Mouse (Mus musculus) G1E (cell line): ENCODE results near the gene Fam47e. TPM values are rescaled to one million over a fixed set of nuclear protein-coding genes. Genes with fewer than 3 reads are reported as not detected.
A peak's percentile ranks its signal among the peaks of the same experiment; 100 is the strongest.
"Not testable (repeated sequence)": the region's sequence is repeated elsewhere in the genome, so short reads cannot be mapped to it uniquely, and the experiment has no call there.

Experiments
- ATAC-seq: 2 replicates; pipeline ENCODE4 v1.8.0; 2016; ENCODE audit warnings: mild to moderate bottlenecking; ENCODE audit not compliant: insufficient number of reproducible peaks, poor library complexity, low FRiP score, severe bottlenecking; ENCODE audit errors: extremely low read depth
- DNase-seq: peaks from one replicate; pipeline ENCODE4 v3.0.0; 2012; ENCODE audit warnings: low spot score
- H3K27me3 ChIP-seq: 2 replicates; pipeline ENCODE4 v1.6.1; 2012; ENCODE audit warnings: mild to moderate bottlenecking, low read length, inconsistent platforms; ENCODE audit not compliant: insufficient read depth
- H3K36me3 ChIP-seq: replicated peaks from 2 replicates; pipeline ENCODE3; 2012; ENCODE audit warnings: mild to moderate bottlenecking, inconsistent platforms
- H3K4me1 ChIP-seq: 2 replicates; pipeline ENCODE4 v1.6.1; 2012; ENCODE audit warnings: low read depth, low read length, inconsistent platforms, mixed read lengths; ENCODE audit not compliant: insufficient read depth
- H3K4me3 ChIP-seq: 2 replicates; pipeline ENCODE4 v1.5.1; 2012; ENCODE audit warnings: low read depth, mild to moderate bottlenecking, inconsistent platforms, low read length, moderate library complexity, mixed read lengths
- H3K9me3 ChIP-seq: replicated peaks from 2 replicates; pipeline ENCODE4 v1.6.1; 2012; ENCODE audit warnings: inconsistent platforms
- CTCF ChIP-seq: IDR thresholded peaks from 2 replicates; pipeline ENCODE4 v1.5.1; 2012; ENCODE audit warnings: low read depth, low read length, inconsistent platforms, mixed read lengths
- GATA1 ChIP-seq: IDR thresholded peaks from 2 replicates; pipeline ENCODE4 v1.6.1; 2012; ENCODE audit warnings: borderline replicate concordance, low read length, inconsistent platforms, mixed read lengths
- GATA2 ChIP-seq: IDR thresholded peaks from 2 replicates; pipeline ENCODE4 v1.6.1; 2012; ENCODE audit warnings: low read depth, low read length, inconsistent platforms, borderline replicate concordance
- POLR2AphosphoS5 ChIP-seq: IDR thresholded peaks from 2 replicates; pipeline ENCODE4 v1.6.1; 2012; ENCODE audit warnings: low read depth, low read length, inconsistent platforms; ENCODE audit not compliant: insufficient replicate concordance
- TAL1 ChIP-seq: conservative IDR thresholded peaks from 2 replicates; pipeline ENCODE4 v1.6.1; 2012; ENCODE audit warnings: low read depth, low read length, inconsistent platforms, mixed read lengths
- polyA plus RNA-seq: library from polyadenylated mRNA; stranded (reverse); fragments of >175 nt; gene quantifications from 2 replicates; pipeline ENCODE4 v1.2.3, GENCODE M21; 2012
- total RNA-seq, 2 experiments: library from RNA; stranded (forward) in 1 of 2; stranded (reverse) in 1 of 2; fragments of 200-1000 nt in 1 of 2; fragments of >200 nt in 1 of 2; fragmentation: Nextera tagmentation in 1 of 2; gene quantifications; 2 replicates each; pipeline ENCODE4 v1.2.3; 2014 to 2017

The Fam47e gene
- total RNA-seq (2014; fragmentation: Nextera tagmentation) (not detected in 2 replicates), total RNA-seq (2017) (0.22 TPM in 1 of 2 replicates, not detected in the other), polyA plus RNA-seq (not detected in 2 replicates)

GRCm38 (mm10) chr5:92554891-92555511 is at the start of gene Fam47e:
Gene Fam47e, plus strand, starts transcription at chr5:92555069.
- TF ChIP-seq POLR2AphosphoS5 (no peak), GATA1 (no peak), CTCF (no peak), GATA2 (no peak), TAL1 (no peak)
- H3K36me3 ChIP-seq, result no peaks in the 10 kb centered on the region
- H3K4me1 ChIP-seq, result no peaks in the 10 kb centered on the region
- 0 out of 2 replicates have a peak, but pooled peaks cover 3% of the 10 kb centered on the region for H3K27me3 ChIP-seq
- no peak within 1 kb of the TSS for H3K4me3 ChIP-seq
- ATAC-seq (no peak), DNase-seq (no peak)
- H3K9me3 ChIP-seq, result no peaks in the 10 kb centered on the region

GRCm38 (mm10) chr5:92505402-92505865 is 49.4 kb upstream of the Fam47e start:
- no peak for TF ChIP-seq CTCF
- TF ChIP-seq TAL1, result no peak
- no peak for TF ChIP-seq GATA1
- TF ChIP-seq GATA2, result no peak
- TF ChIP-seq POLR2AphosphoS5, result no peak
- Histone ChIP-seq H3K4me3 (peak overlapping the region; percentile 97), H3K4me1 (peaks cover 62% of the 10 kb centered on the region), H3K9me3 (no peaks in the 10 kb centered on the region), H3K36me3 (peaks cover 28% of the 10 kb centered on the region), H3K27me3 (no peaks in the 10 kb centered on the region)
- ATAC-seq (peak; percentile 78), DNase-seq (peak; percentile 80)

GRCm38 (mm10) chr5:92506301-92506729 is 48.6 kb upstream of the Fam47e start:
- ATAC-seq (peak; percentile 35), DNase-seq (peak; percentile 39)
- peaks cover 56% of the 10 kb centered on the region for H3K4me1 ChIP-seq
- H3K36me3 ChIP-seq, result peaks cover 20% of the 10 kb centered on the region
- H3K4me3 ChIP-seq, result peak overlapping the region; percentile 97
- no peak for TF ChIP-seq GATA1
- no peaks in the 10 kb centered on the region for H3K9me3 ChIP-seq
- H3K27me3 ChIP-seq, result no peaks in the 10 kb centered on the region

- Histone ChIP-seq H3K4me1 (peaks cover 55% of the 10 kb centered on the region), H3K27me3 (no peaks in the 10 kb centered on the region), H3K9me3 (no peaks in the 10 kb centered on the region), H3K4me3 (peak within 1 kb of the TSS; percentile 97), H3K36me3 (peaks cover 18% of the 10 kb centered on the region)
- no peak for TF ChIP-seq POLR2AphosphoS5
- TF ChIP-seq CTCF, result no peak
- no peak for DNase-seq
- ATAC-seq, result no peak
Measured at GRCm38 (mm10) chr5:92506733-92507132, 48.1 kb upstream of the Fam47e start, which contains the start of gene Scarb2. Gene Scarb2, minus strand, starts transcription at chr5:92506833.

- H3K4me1 ChIP-seq, result peaks cover 34% of the 10 kb centered on the region
- TF ChIP-seq CTCF (no peak), TAL1 (no peak)
- H3K9me3 ChIP-seq, result no peaks in the 10 kb centered on the region
- H3K36me3 ChIP-seq, result no peaks in the 10 kb centered on the region
- DNase-seq, result no peak
- H3K27me3 ChIP-seq, result no peaks in the 10 kb centered on the region
- no peak overlapping the region for H3K4me3 ChIP-seq
- no peak; the same call in 1 of the 2 replicates for ATAC-seq
Measured at GRCm38 (mm10) chr5:92508853-92509252, 46.0 kb upstream of the Fam47e start.

- Histone ChIP-seq H3K4me3 (no peak overlapping the region), H3K36me3 (no peaks in the 10 kb centered on the region), H3K27me3 (no peaks in the 10 kb centered on the region), H3K9me3 (no peaks in the 10 kb centered on the region), H3K4me1 (peaks cover 22% of the 10 kb centered on the region)
- DNase-seq (no peak), ATAC-seq (no peak)
- TF ChIP-seq CTCF, result no peak
- no peak for TF ChIP-seq GATA1
- no peak for TF ChIP-seq POLR2AphosphoS5
- TF ChIP-seq TAL1, result no peak
- no peak for TF ChIP-seq GATA2
Measured at GRCm38 (mm10) chr5:92511256-92511655, 43.6 kb upstream of the Fam47e start.

- H3K4me3 ChIP-seq, result no peak overlapping the region
- DNase-seq, result no peak
- no peaks in the 10 kb centered on the region for H3K9me3 ChIP-seq
- H3K27me3 ChIP-seq, result no peaks in the 10 kb centered on the region
- H3K36me3 ChIP-seq, result no peaks in the 10 kb centered on the region
- peaks cover 18% of the 10 kb centered on the region for H3K4me1 ChIP-seq
- no peak for TF ChIP-seq GATA1
- no peak for TF ChIP-seq TAL1
- TF ChIP-seq GATA2, result no peak
- TF ChIP-seq POLR2AphosphoS5, result no peak
- TF ChIP-seq CTCF, result no peak
- no peak for ATAC-seq
Measured at GRCm38 (mm10) chr5:92512066-92512465, 42.8 kb upstream of the Fam47e start.

GRCm38 (mm10) chr5:92521131-92521530 is 33.7 kb upstream of the Fam47e start:
- H3K9me3 ChIP-seq, H3K36me3 ChIP-seq, ATAC-seq, H3K27me3 ChIP-seq, DNase-seq, H3K4me1 ChIP-seq, H3K4me3 ChIP-seq: not testable (repeated sequence)
